Mouse (Mus musculus): ENCODE results near the gene Atp10a.

The Atp10a gene

GRCm38 (mm10) chr7:58655866-58656265, at the start of gene Atp10a:
TSS of gene Atp10a (plus strand) at chr7:58656166.
- DNase-seq: no peak

- DNase-seq: no peak
Observed at GRCm38 (mm10) chr7:58618048-58618447, 37.9 kb upstream of the Atp10a start.

GRCm38 (mm10) chr7:58626305-58627155, 29.4 kb upstream of the Atp10a start:
- DNase-seq: no peak

GRCm38 (mm10) chr7:58627381-58627780, 28.6 kb upstream of the Atp10a start:
- no peak for DNase-seq

GRCm38 (mm10) chr7:58629233-58629632, 26.7 kb upstream of the Atp10a start:
- no peak for DNase-seq

GRCm38 (mm10) chr7:58633683-58634082, 22.3 kb upstream of the Atp10a start:
- no peak for DNase-seq

- DNase-seq: no peak
Observed at GRCm38 (mm10) chr7:58639676-58640075, 16.3 kb upstream of the Atp10a start.

- DNase-seq: no peak
Observed at GRCm38 (mm10) chr7:58640456-58640855, 15.5 kb upstream of the Atp10a start.

GRCm38 (mm10) chr7:58641916-58642315, 14.1 kb upstream of the Atp10a start:
- no peak for DNase-seq

- DNase-seq: no peak
Observed at GRCm38 (mm10) chr7:58647404-58647803, 8.6 kb upstream of the Atp10a start.

- peak; percentile 86 for DNase-seq
Observed at GRCm38 (mm10) chr7:58657913-58658789, 2.2 kb downstream of the Atp10a start.

- no peak for DNase-seq
Observed at GRCm38 (mm10) chr7:58658790-58659405, 2.9 kb downstream of the Atp10a start.

- DNase-seq: no peak
Observed at GRCm38 (mm10) chr7:58660046-58660445, 4.1 kb downstream of the Atp10a start.

GRCm38 (mm10) chr7:58660665-58661064, 4.7 kb downstream of the Atp10a start:
- DNase-seq: no peak

- DNase-seq: no peak
Observed at GRCm38 (mm10) chr7:58661076-58661475, 5.1 kb downstream of the Atp10a start.

GRCm38 (mm10) chr7:58668617-58669016, 12.7 kb downstream of the Atp10a start:
- DNase-seq: no peak

GRCm38 (mm10) chr7:58676075-58676474, 20.1 kb downstream of the Atp10a start:
- no peak for DNase-seq

- peak; percentile 78 for DNase-seq
Observed at GRCm38 (mm10) chr7:58677111-58677805, 21.3 kb downstream of the Atp10a start.

- DNase-seq: no peak
Observed at GRCm38 (mm10) chr7:58685967-58686366, 30.0 kb downstream of the Atp10a start.

- peak; percentile 50 for DNase-seq
Observed at GRCm38 (mm10) chr7:58686573-58686972, 30.6 kb downstream of the Atp10a start.

- no peak for DNase-seq
Observed at GRCm38 (mm10) chr7:58686997-58687396, 31.0 kb downstream of the Atp10a start.

GRCm38 (mm10) chr7:58690069-58690923, 34.3 kb downstream of the Atp10a start:
- no peak for DNase-seq
